In genomic region chr1:139038620-139039019, GRCm38 (mm10) we compare ENCODE assay signal across 24 mouse cellular contexts.
"Had no signal": no experiment of that assay in that cellular context is flagged by ENCODE, and none has a peak within 500 bp of the region (broad histone marks: within the 10 kb centered on the region; RNA-seq: fewer than 3 reads in every experiment).

No protein-coding gene starts in this region.

- ATAC-seq: inflammation-experienced regulatory T-cells, adult 6 months; intestine, embryonic 15.5 days; intestine, postnatal 0 days had no signal

- H3K36me3 ChIP-seq: heart, embryonic 10.5 days; heart, embryonic 12.5 days; hindbrain, embryonic 10.5 days; hindbrain, embryonic 12.5 days; intestine, embryonic 15.5 days; limb, embryonic 10.5 days; limb, embryonic 12.5 days had no signal

- H3K27me3 ChIP-seq: heart, embryonic 12.5 days; hindbrain, embryonic 12.5 days; intestine, embryonic 15.5 days; limb, embryonic 12.5 days had no signal

- H3K9ac ChIP-seq: heart, embryonic 12.5 days; hindbrain, embryonic 12.5 days; hindbrain, embryonic 14.5 days; intestine, embryonic 15.5 days; limb, embryonic 12.5 days had no signal

- H3K4me3 ChIP-seq: gastrocnemius, adult 2 months; heart, embryonic 10.5 days; heart, embryonic 12.5 days; hindbrain, embryonic 10.5 days; hindbrain, embryonic 12.5 days; intestine, embryonic 15.5 days; layer of hippocampus, adult 2 months; left cerebral cortex, adult 2 months; limb, embryonic 10.5 days; limb, embryonic 12.5 days had no signal

- H3K4me1 ChIP-seq: intestine, embryonic 15.5 days had no signal

- H3K27ac ChIP-seq: gastrocnemius, adult 2 months; heart, embryonic 10.5 days; hindbrain, embryonic 10.5 days; hindbrain, embryonic 14.5 days; intestine, embryonic 15.5 days; layer of hippocampus, adult 2 months; left cerebral cortex, adult 2 months; limb, embryonic 10.5 days; limb, embryonic 12.5 days had no signal

- DNase-seq: gastrocnemius, adult 2 months; gastrocnemius, postnatal 10 days; gastrocnemius, postnatal 25 days; heart, adult 18-20 months; heart, postnatal 10 days; heart, postnatal 4 days; kidney, adult 18-20 months; kidney, adult 8-10 months; kidney, postnatal 10 days; kidney, postnatal 25 days; kidney, postnatal 4 days; liver had no signal

- H3K9me3 ChIP-seq: heart, embryonic 10.5 days; heart, embryonic 12.5 days; hindbrain, embryonic 10.5 days; hindbrain, embryonic 12.5 days; intestine, embryonic 15.5 days; limb, embryonic 10.5 days; limb, embryonic 12.5 days had no signal

- H3K4me2 ChIP-seq: heart, embryonic 12.5 days; hindbrain, embryonic 12.5 days; hindbrain, embryonic 14.5 days; intestine, embryonic 15.5 days; limb, embryonic 12.5 days had no signal
